Mouse (Mus musculus): ENCODE data around the gene Pde7b. TPM values are rescaled to one million over a fixed set of nuclear protein-coding genes. Genes with fewer than 3 reads are reported as not detected.

The Pde7b gene
- polyA plus RNA-seq, 1 experiment from 2014 or later: 5.2 TPM

DNA sequence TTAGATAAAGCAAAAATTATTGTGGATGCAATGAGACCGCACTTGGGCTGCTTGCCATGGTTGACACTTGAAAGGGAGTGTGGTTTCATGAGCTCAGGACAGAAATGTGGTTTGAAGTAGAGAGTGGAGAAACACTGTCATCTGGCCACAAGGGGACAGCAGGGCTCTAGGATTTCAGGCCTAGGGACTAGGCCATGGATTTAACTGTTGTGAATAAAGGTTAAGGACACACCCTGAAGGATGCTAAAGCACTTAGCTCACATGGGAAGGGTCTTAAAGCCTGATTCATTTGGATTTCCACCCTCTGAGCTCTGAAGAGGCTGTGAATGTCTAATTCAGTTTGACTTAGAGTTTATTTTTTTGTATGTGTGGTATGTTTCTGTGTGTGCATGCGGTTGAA lies 319.4 kb downstream of the Pde7b start:
- Histone ChIP-seq H3K4me2 (replicated peaks; ENCODE audit: low read depth, low read length) (no peak overlapping the region), H3K4me3 (ENCODE audit: low read length) (no peak overlapping the region), H3K27me3 (ENCODE audit: control insufficient read depth, insufficient read depth, low read length) (no peaks in the 10 kb centered on the region), H3K4me1 (ENCODE audit: control insufficient read depth, insufficient read depth, low read length) (0 out of 2 replicates have a peak, but pooled peaks cover 3% of the 10 kb centered on the region), H3K36me3 (ENCODE audit: control insufficient read depth, insufficient read depth, low read length) (no peaks in the 10 kb centered on the region), H3K9me3 (ENCODE audit: control insufficient read depth, low read length) (no peaks in the 10 kb centered on the region), H3K9ac (ENCODE audit: low read depth, low read length) (no peak overlapping the region), H3K27ac (ENCODE audit: low read depth, low read length) (no peak overlapping the region)
- 80% methylated on average over 2 of the region's 2 CpGs for WGBS
- 0 out of 2 replicates have a peak, but pooled peaks have one; percentile 46 for ATAC-seq (ENCODE audit: low FRiP score, low TSS enrichment)

DNA sequence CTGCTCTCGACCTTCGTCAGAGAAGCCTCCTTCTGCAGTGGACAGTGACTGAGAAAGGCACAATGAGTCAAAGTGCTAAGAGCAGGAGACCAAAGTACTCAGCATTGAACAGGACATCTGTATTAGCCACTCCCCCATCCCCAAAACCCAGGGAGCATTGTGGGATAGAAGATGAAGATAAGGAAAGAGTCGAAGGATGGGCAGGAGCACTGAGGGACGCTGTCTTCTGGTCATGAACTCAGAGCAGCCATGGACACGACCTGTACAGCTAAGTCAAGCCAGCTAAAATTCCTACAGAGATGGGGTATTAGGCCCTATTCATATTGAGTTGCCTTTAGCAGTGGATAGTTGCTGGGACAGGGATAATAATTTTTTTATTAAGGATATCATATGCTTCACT lies 321.9 kb downstream of the Pde7b start:
- no peaks in the 10 kb centered on the region for H3K36me3 ChIP-seq (ENCODE audit: control insufficient read depth, insufficient read depth, low read length)
- no peak for ATAC-seq (ENCODE audit: low FRiP score, low TSS enrichment)

DNA sequence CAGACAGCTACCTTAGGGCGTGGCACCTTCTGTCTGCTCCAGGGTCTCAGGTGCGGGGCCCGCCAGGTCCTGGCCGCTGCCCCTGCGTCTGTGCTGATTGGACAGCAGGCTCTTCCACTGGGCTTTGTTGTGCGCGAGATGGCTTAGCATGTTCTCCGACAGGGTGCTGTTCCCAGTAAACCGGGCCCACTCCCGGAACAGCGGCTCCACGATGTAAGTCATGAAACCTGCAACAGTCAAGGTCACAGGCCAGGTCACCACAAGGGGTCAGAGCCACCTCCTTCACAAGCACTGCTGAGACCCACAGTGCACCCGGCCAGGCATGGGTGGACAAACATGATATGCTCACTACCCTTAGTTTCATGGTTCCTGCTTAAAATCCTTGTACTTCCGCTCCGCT lies 324.5 kb downstream of the Pde7b start:
- Histone ChIP-seq H3K9me3 (ENCODE audit: control insufficient read depth, low read length) (no peaks in the 10 kb centered on the region), H3K27me3 (ENCODE audit: control insufficient read depth, insufficient read depth, low read length) (no peaks in the 10 kb centered on the region), H3K36me3 (ENCODE audit: control insufficient read depth, insufficient read depth, low read length) (no peaks in the 10 kb centered on the region), H3K9ac (ENCODE audit: low read depth, low read length) (no peak overlapping the region), H3K4me3 (ENCODE audit: low read length) (no peak overlapping the region), H3K4me2 (replicated peaks; ENCODE audit: low read depth, low read length) (no peak overlapping the region), H3K4me1 (ENCODE audit: control insufficient read depth, insufficient read depth, low read length) (0 out of 2 replicates have a peak, but pooled peaks cover 3% of the 10 kb centered on the region), H3K27ac (ENCODE audit: low read depth, low read length) (no peak overlapping the region)
- WGBS: 71% methylated on average over 15 of the region's 15 CpGs
- ATAC-seq (ENCODE audit: low FRiP score, low TSS enrichment): no peak

More for the DNA sequence above, 321.9 kb downstream of the Pde7b start:
- 84% methylated on average over 5 of the region's 5 CpGs for WGBS
- H3K4me3 ChIP-seq (ENCODE audit: low read length): no peak overlapping the region
- H3K4me1 ChIP-seq (ENCODE audit: control insufficient read depth, insufficient read depth, low read length): 0 out of 2 replicates have a peak, but pooled peaks cover 3% of the 10 kb centered on the region
- H3K27me3 ChIP-seq (ENCODE audit: control insufficient read depth, insufficient read depth, low read length): no peaks in the 10 kb centered on the region
- no peak overlapping the region for H3K4me2 ChIP-seq (replicated peaks; ENCODE audit: low read depth, low read length)
- no peak overlapping the region for H3K27ac ChIP-seq (ENCODE audit: low read depth, low read length)
- no peaks in the 10 kb centered on the region for H3K9me3 ChIP-seq (ENCODE audit: control insufficient read depth, low read length)
- no peak overlapping the region for H3K9ac ChIP-seq (ENCODE audit: low read depth, low read length)

DNA sequence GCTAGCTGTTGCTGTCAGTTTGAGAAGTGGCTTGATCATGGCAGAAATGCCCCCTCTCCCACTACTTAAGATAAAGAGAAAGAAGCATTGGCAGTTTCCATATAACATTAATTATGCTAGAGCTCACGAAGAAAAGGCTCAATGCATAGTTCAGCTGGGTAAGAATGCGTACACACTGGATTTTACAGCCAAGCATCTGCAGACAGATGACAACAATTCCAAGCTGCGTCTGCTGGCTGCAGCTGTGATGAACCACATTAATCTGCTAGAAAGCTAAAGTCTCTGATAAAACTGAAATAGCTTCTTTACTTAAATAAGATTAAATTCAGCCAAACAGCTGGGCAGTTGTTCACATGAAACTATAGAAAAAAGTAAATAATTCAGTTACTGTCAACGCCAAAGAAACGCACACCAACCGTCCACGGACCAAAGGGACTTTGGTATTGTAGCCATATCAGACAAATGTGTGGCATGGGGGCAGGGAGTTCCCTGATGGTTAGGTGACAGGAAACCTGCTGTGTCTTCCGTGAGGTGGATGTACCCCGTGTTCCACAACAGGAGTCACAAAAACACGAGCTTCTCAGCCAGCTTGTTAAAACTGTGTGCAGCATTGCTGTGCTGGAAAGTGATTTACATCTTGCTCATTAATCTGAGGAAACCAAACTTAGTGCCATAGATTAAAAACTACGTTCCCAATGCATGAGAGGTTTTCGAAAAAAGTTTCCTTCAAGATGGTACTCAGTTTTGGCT lies 326.1 kb downstream of the Pde7b start:
- no peak overlapping the region for H3K4me3 ChIP-seq (ENCODE audit: low read length)
- no peaks in the 10 kb centered on the region for H3K36me3 ChIP-seq (ENCODE audit: control insufficient read depth, insufficient read depth, low read length)
- no peak overlapping the region for H3K27ac ChIP-seq (ENCODE audit: low read depth, low read length)
- H3K9me3 ChIP-seq (ENCODE audit: control insufficient read depth, low read length): no peaks in the 10 kb centered on the region
- H3K4me2 ChIP-seq (replicated peaks; ENCODE audit: low read depth, low read length): no peak overlapping the region
- 56% methylated on average over 12 of the region's 12 CpGs for WGBS
- H3K4me1 ChIP-seq (ENCODE audit: control insufficient read depth, insufficient read depth, low read length): 0 out of 2 replicates have a peak, but pooled peaks cover 3% of the 10 kb centered on the region
- ATAC-seq (ENCODE audit: low FRiP score, low TSS enrichment): no peak
- H3K9ac ChIP-seq (ENCODE audit: low read depth, low read length): no peak overlapping the region
- no peaks in the 10 kb centered on the region for H3K27me3 ChIP-seq (ENCODE audit: control insufficient read depth, insufficient read depth, low read length)

DNA sequence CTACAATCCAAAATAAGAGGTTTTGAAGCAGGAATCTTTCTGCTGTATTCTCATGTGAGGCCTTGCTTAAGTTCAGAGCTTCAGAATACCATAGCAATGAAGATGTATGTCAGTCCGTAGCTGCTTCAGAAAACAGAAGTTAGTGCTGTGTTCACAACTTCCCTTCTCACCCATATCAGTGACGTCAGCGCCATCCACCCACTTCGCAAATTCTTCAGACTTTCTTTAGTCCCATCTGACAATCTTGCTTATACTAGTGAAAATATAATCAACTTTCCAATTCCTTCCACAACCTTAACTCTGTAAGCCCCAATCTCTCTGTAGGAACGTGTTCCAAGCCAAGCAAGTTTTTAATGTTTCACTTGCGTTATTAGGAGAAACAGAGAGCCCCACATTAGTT lies 326.7 kb downstream of the Pde7b start:
- Histone ChIP-seq H3K36me3 (ENCODE audit: control insufficient read depth, insufficient read depth, low read length) (no peaks in the 10 kb centered on the region), H3K4me3 (ENCODE audit: low read length) (no peak overlapping the region), H3K9ac (ENCODE audit: low read depth, low read length) (no peak overlapping the region), H3K27ac (ENCODE audit: low read depth, low read length) (no peak overlapping the region), H3K9me3 (ENCODE audit: control insufficient read depth, low read length) (no peaks in the 10 kb centered on the region), H3K27me3 (ENCODE audit: control insufficient read depth, insufficient read depth, low read length) (no peaks in the 10 kb centered on the region), H3K4me2 (replicated peaks; ENCODE audit: low read depth, low read length) (no peak overlapping the region), H3K4me1 (ENCODE audit: control insufficient read depth, insufficient read depth, low read length) (0 out of 2 replicates have a peak, but pooled peaks cover 3% of the 10 kb centered on the region)
- ATAC-seq (ENCODE audit: low FRiP score, low TSS enrichment): no peak
- 75% methylated on average over 6 of the region's 6 CpGs for WGBS

DNA sequence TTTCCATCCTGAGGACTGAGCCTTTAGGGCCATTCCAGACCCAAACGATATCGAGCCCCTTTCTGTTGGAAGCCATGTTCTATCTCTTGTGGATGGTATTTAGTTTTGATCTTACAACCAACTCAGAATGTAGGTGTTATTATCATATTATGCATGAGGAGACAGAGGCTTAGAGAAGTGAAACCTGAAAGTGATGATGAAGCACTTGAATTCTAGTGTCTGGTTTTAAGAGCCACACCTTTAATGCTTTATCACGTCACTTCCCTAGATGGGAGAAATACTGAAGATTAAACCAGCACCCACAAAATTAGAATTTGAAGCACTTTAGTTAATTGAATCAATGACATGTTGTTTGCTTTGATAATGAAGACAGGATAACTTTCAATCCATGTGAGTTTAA lies 329.1 kb downstream of the Pde7b start:
- no peaks in the 10 kb centered on the region for H3K36me3 ChIP-seq (ENCODE audit: control insufficient read depth, insufficient read depth, low read length)
- WGBS: 93% methylated on average over 3 of the region's 3 CpGs
- ATAC-seq (ENCODE audit: low FRiP score, low TSS enrichment): no peak
- no peaks in the 10 kb centered on the region for H3K9me3 ChIP-seq (ENCODE audit: control insufficient read depth, low read length)
- H3K9ac ChIP-seq (ENCODE audit: low read depth, low read length): no peak overlapping the region
- no peak overlapping the region for H3K27ac ChIP-seq (ENCODE audit: low read depth, low read length)
- H3K4me2 ChIP-seq (replicated peaks; ENCODE audit: low read depth, low read length): no peak overlapping the region
- H3K27me3 ChIP-seq (ENCODE audit: control insufficient read depth, insufficient read depth, low read length): no peaks in the 10 kb centered on the region
- H3K4me1 ChIP-seq (ENCODE audit: control insufficient read depth, insufficient read depth, low read length): 0 out of 2 replicates have a peak, but pooled peaks cover 3% of the 10 kb centered on the region
- H3K4me3 ChIP-seq (ENCODE audit: low read length): no peak overlapping the region

DNA sequence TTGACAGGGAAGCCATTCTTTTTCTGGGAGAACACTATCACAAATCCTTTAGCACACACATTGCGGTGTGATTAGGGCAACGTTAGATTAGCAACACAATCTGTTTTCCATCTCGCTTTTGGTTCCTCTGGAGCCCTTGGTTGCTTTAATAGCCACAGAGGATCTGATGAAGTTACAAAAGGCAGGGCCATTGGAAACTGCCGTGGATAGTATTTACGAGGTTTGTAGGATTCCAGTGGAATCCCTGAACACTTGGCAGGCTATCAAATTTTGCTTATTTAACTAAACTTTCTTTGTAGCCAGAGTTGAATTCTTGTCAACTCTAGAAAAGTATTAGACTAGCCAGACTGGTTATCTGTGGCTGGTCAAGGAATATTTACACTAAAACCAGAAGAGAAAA lies 330.1 kb downstream of the Pde7b start:
- no peak for ATAC-seq (ENCODE audit: low FRiP score, low TSS enrichment)
- Histone ChIP-seq H3K27ac (ENCODE audit: low read depth, low read length) (no peak overlapping the region), H3K4me3 (ENCODE audit: low read length) (no peak overlapping the region), H3K9ac (ENCODE audit: low read depth, low read length) (no peak overlapping the region), H3K4me2 (replicated peaks; ENCODE audit: low read depth, low read length) (no peak overlapping the region), H3K36me3 (ENCODE audit: control insufficient read depth, insufficient read depth, low read length) (no peaks in the 10 kb centered on the region), H3K9me3 (ENCODE audit: control insufficient read depth, low read length) (no peaks in the 10 kb centered on the region), H3K4me1 (ENCODE audit: control insufficient read depth, insufficient read depth, low read length) (no peaks in the 10 kb centered on the region), H3K27me3 (ENCODE audit: control insufficient read depth, insufficient read depth, low read length) (no peaks in the 10 kb centered on the region)
- 60% methylated on average over 5 of the region's 5 CpGs for whole genome bisulfite sequencing

DNA sequence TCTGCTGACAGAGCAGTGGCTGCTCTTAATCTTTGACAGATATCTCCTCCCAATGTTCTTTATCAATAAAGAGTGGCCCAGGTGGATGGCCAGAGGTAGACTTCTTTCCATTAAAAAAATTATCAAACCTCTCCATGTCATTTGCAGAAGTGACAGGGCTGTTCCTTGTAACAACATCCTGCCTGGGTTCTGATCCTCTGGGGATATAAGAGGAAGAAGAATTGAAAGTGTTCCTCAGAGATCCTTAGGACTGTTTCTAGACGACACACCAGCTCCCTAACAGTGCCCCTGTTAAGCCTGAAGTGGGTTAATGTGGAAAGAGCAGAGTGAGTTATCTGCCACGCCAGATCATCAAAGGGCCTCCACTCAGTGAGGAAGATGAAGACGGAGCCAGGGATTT lies 334.3 kb downstream of the Pde7b start:
- WGBS: 59% methylated on average over 3 of the region's 3 CpGs
- Histone ChIP-seq H3K27ac (ENCODE audit: low read depth, low read length) (no peak overlapping the region), H3K4me1 (ENCODE audit: control insufficient read depth, insufficient read depth, low read length) (no peaks in the 10 kb centered on the region), H3K9ac (ENCODE audit: low read depth, low read length) (no peak overlapping the region), H3K4me2 (replicated peaks; ENCODE audit: low read depth, low read length) (no peak overlapping the region), H3K9me3 (ENCODE audit: control insufficient read depth, low read length) (no peaks in the 10 kb centered on the region), H3K4me3 (ENCODE audit: low read length) (no peak overlapping the region), H3K27me3 (ENCODE audit: control insufficient read depth, insufficient read depth, low read length) (no peaks in the 10 kb centered on the region), H3K36me3 (ENCODE audit: control insufficient read depth, insufficient read depth, low read length) (no peaks in the 10 kb centered on the region)
- ATAC-seq (ENCODE audit: low FRiP score, low TSS enrichment): no peak

DNA sequence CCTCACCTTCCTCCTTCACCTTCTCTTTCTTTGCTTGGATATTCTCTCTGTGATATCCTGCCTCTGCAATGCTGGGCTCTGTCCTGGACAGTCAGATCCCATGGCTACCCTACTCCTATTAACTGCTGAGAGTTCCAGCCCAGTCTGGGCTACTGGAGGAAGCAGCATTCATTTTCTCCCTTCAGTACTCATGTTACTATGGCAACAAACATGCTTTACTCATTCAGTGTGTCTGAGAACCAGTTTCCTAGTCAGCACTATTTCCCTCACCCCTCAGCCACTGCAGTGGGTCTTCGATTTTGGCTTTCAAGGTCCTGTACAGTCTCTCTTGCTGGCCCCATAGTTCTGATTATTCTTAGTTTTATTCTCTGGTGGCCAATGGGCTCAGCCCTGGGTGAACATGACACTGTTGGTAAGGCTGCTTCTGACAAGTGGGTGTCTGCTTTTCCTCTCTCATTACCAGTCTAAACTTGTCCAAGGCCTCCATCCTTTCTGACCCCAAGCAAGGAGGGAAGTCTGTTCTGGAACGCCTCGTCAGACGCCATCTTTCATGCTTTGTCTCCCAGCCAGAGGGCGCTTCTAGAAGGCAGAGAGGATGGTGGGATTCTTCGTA lies 342.0 kb downstream of the Pde7b start:
- no peak overlapping the region for H3K9ac ChIP-seq (ENCODE audit: low read depth, low read length)
- no peak overlapping the region for H3K4me2 ChIP-seq (replicated peaks; ENCODE audit: low read depth, low read length)
- 84% methylated on average over 6 of the region's 6 CpGs for WGBS
- H3K9me3 ChIP-seq (ENCODE audit: control insufficient read depth, low read length): no peaks in the 10 kb centered on the region
- no peak overlapping the region for H3K4me3 ChIP-seq (ENCODE audit: low read length)
- H3K4me1 ChIP-seq (ENCODE audit: control insufficient read depth, insufficient read depth, low read length): no peaks in the 10 kb centered on the region
- ATAC-seq (ENCODE audit: low FRiP score, low TSS enrichment): 0 out of 2 replicates have a peak, but pooled peaks have one; percentile 16
- no peaks in the 10 kb centered on the region for H3K36me3 ChIP-seq (ENCODE audit: control insufficient read depth, insufficient read depth, low read length)
- H3K27me3 ChIP-seq (ENCODE audit: control insufficient read depth, insufficient read depth, low read length): no peaks in the 10 kb centered on the region
- no peak overlapping the region for H3K27ac ChIP-seq (ENCODE audit: low read depth, low read length)

Measured in kidney, embryonic 14.5 days (tissue).